Mouse (Mus musculus): Measurements from ENCODE around the gene Gm14412. TPM values are rescaled to one million over a fixed set of nuclear protein-coding genes. Genes with fewer than 3 reads are reported as not detected.

Gene Gm14412
- polyA plus RNA-seq, 1 experiment from 2014 or later = 0.41 TPM

Other genes with a start within 250 kb of the Gm14412 start
- 0.13 TPM in 1 of 2 replicates, not detected in the other for gene Gm14401, start 250.0 kb downstream of the Gm14412 start, polyA plus RNA-seq (2016; fragmentation: Nextera tagmentation; extraction: Ambion mirVana)
- gene Gm14410, start 117.9 kb downstream of the Gm14412 start, polyA plus RNA-seq (2016; fragmentation: Nextera tagmentation; extraction: Ambion mirVana) = 20.7 and 29.7 TPM in 2 replicates
- gene Gm14409, start 57.3 kb downstream of the Gm14412 start, polyA plus RNA-seq (2016; fragmentation: Nextera tagmentation; extraction: Ambion mirVana) = not detected in 2 replicates
- 7.6 and 8.0 TPM in 2 replicates for gene Gm14418, start 74.0 kb upstream of the Gm14412 start, polyA plus RNA-seq (2016; fragmentation: Nextera tagmentation; extraction: Ambion mirVana)
- gene Zfp970, start 140.4 kb upstream of the Gm14412 start, polyA plus RNA-seq (2016; fragmentation: Nextera tagmentation; extraction: Ambion mirVana) = 10.4 and 12.7 TPM in 2 replicates
- gene Gm14403, start 173.9 kb upstream of the Gm14412 start, polyA plus RNA-seq (2016; fragmentation: Nextera tagmentation; extraction: Ambion mirVana) = 5.4 and 8.2 TPM in 2 replicates

All from limb, embryonic 10.5 days (tissue).